Mouse (Mus musculus): ENCODE measurements around the gene Lrrc2. TPM values are rescaled to one million over a fixed set of nuclear protein-coding genes. Genes with fewer than 3 reads are reported as not detected.

Gene Lrrc2
- polyA plus RNA-seq, 1 experiment from 2014 or later: not detected

- DNase-seq (ENCODE audit: low read depth, low spot score) (no peak), ATAC-seq (no peak)
- POLR2A ChIA-PET: no interaction called here
- no peaks in the 10 kb centered on the region for H3K27me3 ChIP-seq
- CTCF ChIA-PET: interaction anchor here (1.0 to 1.5 kb wide), 2 partner anchors 9 to 85 kb away, joined by 3 to 6 read pairs; no protein-coding TSS in a partner anchor
- TF ChIP-seq CTCF (IDR thresholded peaks at IDR 0.05): no peak
- in situ Hi-C loops (cut with MboI; ENCODE audit: low pct_unique_long_range_greater_than_20kb): no loop called here
Observed at GRCm38 (mm10) chr9:110988078-110988477, 36.7 kb downstream of the Lrrc2 start.

GRCm38 (mm10) chr9:110989141-110989540, 37.8 kb downstream of the Lrrc2 start:
- TF ChIP-seq CTCF (IDR thresholded peaks at IDR 0.05): no peak
- DNase-seq (ENCODE audit: low read depth, low spot score) (no peak), ATAC-seq (no peak)
- ChIA-PET POLR2A (no interaction called here), CTCF (interaction anchor here (0.8 kb wide), 1 partner anchor 66 kb away, joined by 5 read pairs; no protein-coding TSS in a partner anchor)
- in situ Hi-C loops (cut with MboI; ENCODE audit: low pct_unique_long_range_greater_than_20kb): no loop called here
- no peaks in the 10 kb centered on the region for H3K27me3 ChIP-seq

- in situ Hi-C loops (cut with MboI; ENCODE audit: low pct_unique_long_range_greater_than_20kb): no loop called here
- ChIA-PET POLR2A (no interaction called here), CTCF (interaction anchor here (0.8 kb wide), 1 partner anchor 66 kb away, joined by 5 read pairs; no protein-coding TSS in a partner anchor)
- ATAC-seq (no peak), DNase-seq (ENCODE audit: low read depth, low spot score) (no peak)
- no peak for TF ChIP-seq CTCF (IDR thresholded peaks at IDR 0.05)
- H3K27me3 ChIP-seq: no peaks in the 10 kb centered on the region
Observed at GRCm38 (mm10) chr9:110989543-110989942, 38.2 kb downstream of the Lrrc2 start.

- ChIA-PET POLR2A (no interaction called here), CTCF (no interaction called here)
- no peaks in the 10 kb centered on the region for H3K27me3 ChIP-seq
- no peak for TF ChIP-seq CTCF (IDR thresholded peaks at IDR 0.05)
- no peak for ATAC-seq
- in situ Hi-C loops (cut with MboI; ENCODE audit: low pct_unique_long_range_greater_than_20kb): no loop called here
- DNase-seq (ENCODE audit: low read depth, low spot score): no peak
Observed at GRCm38 (mm10) chr9:110990204-110990603, 38.9 kb downstream of the Lrrc2 start, which contains the start of gene Rtp3. TSS of gene Rtp3 (minus strand) at chr9:110990583.

- no peaks in the 10 kb centered on the region for H3K27me3 ChIP-seq
- in situ Hi-C loops (cut with MboI; ENCODE audit: low pct_unique_long_range_greater_than_20kb): no loop called here
- ChIA-PET POLR2A (no interaction called here), CTCF (interaction anchor here (2.3 kb wide), 1 partner anchor 79 kb away, joined by 11 read pairs; no protein-coding TSS in a partner anchor)
- no peak for ATAC-seq
- DNase-seq (ENCODE audit: low read depth, low spot score): no peak
- no peak for TF ChIP-seq CTCF (IDR thresholded peaks at IDR 0.05)
Observed at GRCm38 (mm10) chr9:110993281-110993709, 42.0 kb downstream of the Lrrc2 start.

GRCm38 (mm10) chr9:110994716-110995172, 43.4 kb downstream of the Lrrc2 start:
- no peak for DNase-seq (ENCODE audit: low read depth, low spot score)
- ChIA-PET CTCF (interaction anchor here (0.9 to 1.4 kb wide), 3 partner anchors 17 to 72 kb away, joined by 3 to 5 read pairs (median 3); no protein-coding TSS in a partner anchor), POLR2A (no interaction called here)
- in situ Hi-C loops (cut with MboI; ENCODE audit: low pct_unique_long_range_greater_than_20kb): loop anchor here (5.0 kb wide), 1 partner anchor 78 kb away; no protein-coding TSS in a partner anchor
- ATAC-seq: no peak
- TF ChIP-seq CTCF (IDR thresholded peaks at IDR 0.05): no peak
- no peaks in the 10 kb centered on the region for H3K27me3 ChIP-seq

DNA sequence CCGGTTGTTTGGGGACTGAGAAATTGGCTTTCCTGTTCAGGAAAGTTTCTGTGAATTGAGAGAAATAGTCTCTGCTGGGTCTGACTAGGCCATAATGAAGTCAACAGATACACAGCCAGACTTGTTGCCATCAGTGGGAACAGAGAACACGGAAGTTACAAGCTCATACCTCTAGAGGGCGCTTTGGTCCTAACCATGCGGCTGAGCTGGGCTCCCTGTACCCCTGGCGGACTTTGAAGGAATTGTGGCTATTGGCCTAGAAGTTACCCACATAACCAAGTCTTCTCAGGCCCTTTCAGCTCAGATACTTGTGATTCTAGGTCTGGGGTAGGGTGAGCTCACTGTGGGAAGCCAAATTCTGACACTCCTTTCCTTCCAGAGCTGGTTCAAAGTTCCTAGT, 45.9 kb downstream of the Lrrc2 start:
- ChIA-PET CTCF (interaction anchor here (0.8 to 7.8 kb wide), 15 partner anchors 9 to 293 kb away, joined by 3 to 131 read pairs (median 5); partner anchors contain the start of gene Lrrc2), POLR2A (interaction anchor here (2.1 kb wide), 1 partner anchor 75 kb away, joined by 9 read pairs; no protein-coding TSS in a partner anchor)
- peak; percentile 99 for TF ChIP-seq CTCF (IDR thresholded peaks at IDR 0.05)
- in situ Hi-C loops (cut with MboI; ENCODE audit: low pct_unique_long_range_greater_than_20kb): loop anchor here (5.0 kb wide), 1 partner anchor 75 kb away; no protein-coding TSS in a partner anchor
- ATAC-seq (peak; percentile 25), DNase-seq (ENCODE audit: low read depth, low spot score) (no peak)
- no peaks in the 10 kb centered on the region for H3K27me3 ChIP-seq

- ChIA-PET POLR2A (interaction anchor here (2.1 kb wide), 1 partner anchor 73 kb away, joined by 9 read pairs; no protein-coding TSS in a partner anchor), CTCF (interaction anchor here (1.3 to 7.8 kb wide), 3 partner anchors 13 to 73 kb away, joined by 4 to 131 read pairs (median 22); no protein-coding TSS in a partner anchor)
- peak; percentile 85 for ATAC-seq
- peak; percentile 93 for DNase-seq (ENCODE audit: low read depth, low spot score)
- TF ChIP-seq CTCF (IDR thresholded peaks at IDR 0.05): no peak
- in situ Hi-C loops (cut with MboI; ENCODE audit: low pct_unique_long_range_greater_than_20kb): loop anchor here (5.0 kb wide), 1 partner anchor 73 kb away; no protein-coding TSS in a partner anchor
- no peaks in the 10 kb centered on the region for H3K27me3 ChIP-seq
Observed at GRCm38 (mm10) chr9:110999056-110999455, 47.7 kb downstream of the Lrrc2 start.

DNA sequence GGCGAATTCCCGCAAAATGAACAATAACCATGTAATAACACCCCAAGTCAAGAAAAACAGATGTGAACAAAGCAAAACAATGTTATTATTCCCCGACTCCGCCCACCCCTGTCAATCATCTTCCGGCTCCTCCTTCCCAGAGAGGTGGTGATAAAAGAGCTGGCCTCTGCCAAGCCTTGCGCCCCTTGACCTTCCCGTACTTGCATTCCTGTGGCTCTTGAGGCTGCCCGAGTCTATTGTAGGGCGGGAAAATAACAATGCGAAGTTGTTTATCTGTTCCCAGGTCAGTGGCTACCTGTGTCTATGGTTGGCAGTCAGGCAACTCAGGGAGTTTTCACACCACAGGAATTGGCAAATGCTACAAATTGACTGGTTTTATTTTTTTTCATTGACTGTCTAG, 48.5 kb downstream of the Lrrc2 start:
- no peak for DNase-seq (ENCODE audit: low read depth, low spot score)
- ChIA-PET POLR2A (interaction anchor here (2.3 kb wide), 1 partner anchor 13 kb away, joined by 12 read pairs; no protein-coding TSS in a partner anchor), CTCF (interaction anchor here (7.8 kb wide), 1 partner anchor 72 kb away, joined by 131 read pairs; no protein-coding TSS in a partner anchor)
- ATAC-seq: peak; percentile 33
- no peak for TF ChIP-seq CTCF (IDR thresholded peaks at IDR 0.05)
- H3K27me3 ChIP-seq: no peaks in the 10 kb centered on the region
- in situ Hi-C loops (cut with MboI; ENCODE audit: low pct_unique_long_range_greater_than_20kb): loop anchor here (5.0 kb wide), 1 partner anchor 72 kb away; no protein-coding TSS in a partner anchor

GRCm38 (mm10) chr9:111001621-111002020, 50.3 kb downstream of the Lrrc2 start:
- POLR2A ChIA-PET: interaction anchor here (2.3 kb wide), 1 partner anchor 11 kb away, joined by 12 read pairs; no protein-coding TSS in a partner anchor
- CTCF ChIA-PET: interaction anchor here (2.5 to 7.8 kb wide), 2 partner anchors 11 to 70 kb away, joined by 20 to 131 read pairs; no protein-coding TSS in a partner anchor
- DNase-seq (ENCODE audit: low read depth, low spot score): no peak
- in situ Hi-C loops (cut with MboI; ENCODE audit: low pct_unique_long_range_greater_than_20kb): no loop called here
- no peak for ATAC-seq
- H3K27me3 ChIP-seq: no peaks in the 10 kb centered on the region
- TF ChIP-seq CTCF (IDR thresholded peaks at IDR 0.05): no peak

GRCm38 (mm10) chr9:111003279-111003678, 51.9 kb downstream of the Lrrc2 start:
- ChIA-PET POLR2A (no interaction called here), CTCF (interaction anchor here (1.2 to 2.3 kb wide), 2 partner anchors 10 to 33 kb away, joined by 4 to 8 read pairs; no protein-coding TSS in a partner anchor)
- no peak for ATAC-seq
- H3K27me3 ChIP-seq: no peaks in the 10 kb centered on the region
- no peak for DNase-seq (ENCODE audit: low read depth, low spot score)
- no peak for TF ChIP-seq CTCF (IDR thresholded peaks at IDR 0.05)
- in situ Hi-C loops (cut with MboI; ENCODE audit: low pct_unique_long_range_greater_than_20kb): no loop called here

Measured in Patski (cell line).